In genomic region chr6:136913384-136914126, GRCm38 (mm10) we compare ENCODE assay signal across 8 mouse cellular contexts. TPM values are rescaled to one million over a fixed set of nuclear protein-coding genes. Genes with fewer than 3 reads are reported as not detected.
DNase-seq lines count a peak whose midpoint lies in the region; ATAC-seq lines count a peak whose summit lies in the region.

No protein-coding gene starts in this region.

- H3K36me3 ChIP-seq in heart, embryonic 16.5 days (ENCODE audit: control insufficient read depth, insufficient read depth) = no peaks in the 10 kb centered on the region
- H3K36me3 ChIP-seq in midbrain, embryonic 10.5 days = no peaks in the 10 kb centered on the region

- WGBS in heart, embryonic 16.5 days = 22% methylated on average over 18 of the region's 18 CpGs
- 22% methylated on average over 18 of the region's 18 CpGs for whole genome bisulfite sequencing in midbrain, embryonic 10.5 days

- peak overlapping the region; percentile 39; the same call in 1 of the 2 replicates for H3K9ac ChIP-seq in heart, embryonic 16.5 days (ENCODE audit: low read length)

- 0 out of 2 replicates have a peak, but pooled peaks cover 3% of the 10 kb centered on the region for H3K9me3 ChIP-seq in heart, embryonic 16.5 days (replicated peaks; ENCODE audit: control insufficient read depth, low read length)
- H3K9me3 ChIP-seq in midbrain, embryonic 10.5 days (replicated peaks) = no peaks in the 10 kb centered on the region

- peak overlapping the region; percentile 37; the same call in 1 of the 2 replicates for H3K27ac ChIP-seq in heart, embryonic 16.5 days (ENCODE audit: low read length)
- peak overlapping the region; percentile 50; the same call in 1 of the 2 replicates for H3K27ac ChIP-seq in midbrain, embryonic 10.5 days (replicated peaks)

- no peaks in the 10 kb centered on the region for H3K27me3 ChIP-seq in heart, embryonic 16.5 days (ENCODE audit: control insufficient read depth, insufficient read depth, low read length)
- peaks cover 5% of the 10 kb centered on the region; the same call in 1 of the 2 replicates for H3K27me3 ChIP-seq in midbrain, embryonic 10.5 days (ENCODE audit: low read depth, poor library complexity, severe bottlenecking)

- no peak for ATAC-seq in heart, embryonic 16.5 days (replicated peaks; ENCODE audit: extremely low read depth, insufficient read depth, low FRiP score)
- no peak for ATAC-seq in activated CD4-positive, CD25-positive, alpha-beta regulatory T cell, adult 4 months

- peak; percentile 54 for DNase-seq in urinary bladder, postnatal 14 days (ENCODE audit: low spot score)
- no peak for DNase-seq in urinary bladder, postnatal 10 days (ENCODE audit: low spot score)
- DNase-seq in kidney, postnatal 36 days = peak; percentile 24 to 61
- DNase-seq in midbrain, embryonic 10.5 days (ENCODE audit: low spot score) = peak; percentile 40
- no peak for DNase-seq in frontal cortex, postnatal 25 days (ENCODE audit: low spot score in 2 of 2)
- DNase-seq in cerebellum, postnatal 36 days = no peak

- peak overlapping the region; percentile 17; the same call in 1 of the 2 replicates for H3K4me3 ChIP-seq in heart, embryonic 16.5 days (ENCODE audit: low read length)
- H3K4me3 ChIP-seq in midbrain, embryonic 10.5 days = peak overlapping the region; percentile 33; the same call in 1 of the 2 replicates

- peaks cover 11% of the 10 kb centered on the region for H3K4me1 ChIP-seq in heart, embryonic 16.5 days (ENCODE audit: control insufficient read depth, insufficient read depth, low read length)
- peaks cover 12% of the 10 kb centered on the region for H3K4me1 ChIP-seq in midbrain, embryonic 10.5 days

- H3K4me2 ChIP-seq in heart, embryonic 16.5 days (ENCODE audit: low read depth, low read length) = peak overlapping the region; percentile 50

RNA-seq across cellular contexts. Expression of gene Erp27, which starts 8.4 kb away (rescaled TPM):
- polyA plus RNA-seq in heart, embryonic 16.5 days (2015; fragmentation: Nextera tagmentation; extraction: Ambion mirVana) = 0.70 and 0.96 TPM in 2 replicates
- polyA plus RNA-seq in midbrain, embryonic 10.5 days (2016; fragmentation: Nextera tagmentation; extraction: Ambion mirVana) = not detected in 2 replicates
- polyA plus RNA-seq in activated CD4-positive, CD25-positive, alpha-beta regulatory T cell, adult 4 months (2017; shearing (Covaris generic)) = under 1 TPM; 0.50 to 0.54 TPM

RNA-seq across cellular contexts. Expression of gene Pde6h, which starts 10.1 kb away (rescaled TPM):
- polyA plus RNA-seq in heart, embryonic 16.5 days (2015; fragmentation: Nextera tagmentation; extraction: Ambion mirVana) = 0.38 and 0.62 TPM in 2 replicates
- polyA plus RNA-seq in midbrain, embryonic 10.5 days (2016; fragmentation: Nextera tagmentation; extraction: Ambion mirVana) = not detected in 2 replicates
- polyA plus RNA-seq in activated CD4-positive, CD25-positive, alpha-beta regulatory T cell, adult 4 months (2017; shearing (Covaris generic)) = under 1 TPM in 1 of 2 experiments, not detected in 1; 0.05 TPM

RNA-seq across cellular contexts. Expression of gene Arhgdib, which starts 28.1 kb away (rescaled TPM):
- 103 and 152 TPM in 2 replicates for polyA plus RNA-seq in heart, embryonic 16.5 days (2015; fragmentation: Nextera tagmentation; extraction: Ambion mirVana)
- polyA plus RNA-seq in midbrain, embryonic 10.5 days (2016; fragmentation: Nextera tagmentation; extraction: Ambion mirVana) = 25.0 and 26.0 TPM in 2 replicates
- 1,000 to 10,000 TPM; 2,826 to 2,843 TPM for polyA plus RNA-seq in activated CD4-positive, CD25-positive, alpha-beta regulatory T cell, adult 4 months (2017; shearing (Covaris generic))

RNA-seq across cellular contexts. Expression of gene Mgp, which starts 37.9 kb away (rescaled TPM):
- polyA plus RNA-seq in heart, embryonic 16.5 days (2015; fragmentation: Nextera tagmentation; extraction: Ambion mirVana) = 570 and 632 TPM in 2 replicates
- 1.1 and 1.5 TPM in 2 replicates for polyA plus RNA-seq in midbrain, embryonic 10.5 days (2016; fragmentation: Nextera tagmentation; extraction: Ambion mirVana)
- polyA plus RNA-seq in activated CD4-positive, CD25-positive, alpha-beta regulatory T cell, adult 4 months (2017; shearing (Covaris generic)) = not detected

RNA-seq across cellular contexts. Expression of gene Art4, which starts 56.0 kb away (rescaled TPM):
- 11.6 and 13.6 TPM in 2 replicates for polyA plus RNA-seq in heart, embryonic 16.5 days (2015; fragmentation: Nextera tagmentation; extraction: Ambion mirVana)
- polyA plus RNA-seq in midbrain, embryonic 10.5 days (2016; fragmentation: Nextera tagmentation; extraction: Ambion mirVana) = 1.3 and 1.4 TPM in 2 replicates
- polyA plus RNA-seq in activated CD4-positive, CD25-positive, alpha-beta regulatory T cell, adult 4 months (2017; shearing (Covaris generic)) = 1 to 10 TPM; 1.5 to 1.6 TPM

Comparison
In these comparisons a context has a peak if more than half of its experiments do, and no peak if none do; other contexts are left out.
1. DNase-seq: peak in urinary bladder, postnatal 14 days (single experiment), kidney, postnatal 36 days (2 of 2) and midbrain, embryonic 10.5 days (single experiment); none in urinary bladder, postnatal 10 days (single experiment), frontal cortex, postnatal 25 days (0 of 2) and cerebellum, postnatal 36 days (0 of 2).
2. RNA of gene Arhgdib, which starts 28.1 kb away (polyA plus RNA-seq): 2,826 to 2,843 TPM in activated CD4-positive, CD25-positive, alpha-beta regulatory T cell, adult 4 months; 103 to 152 TPM in heart, embryonic 16.5 days and 25.0 to 26.0 TPM in midbrain, embryonic 10.5 days; every median in the first group is over 10 times any median in the second.